Mouse (Mus musculus): ENCODE measurements around the gene Dpm3.
A peak's percentile ranks its signal among the peaks of the same experiment; 100 is the strongest.

Gene Dpm3

DNA sequence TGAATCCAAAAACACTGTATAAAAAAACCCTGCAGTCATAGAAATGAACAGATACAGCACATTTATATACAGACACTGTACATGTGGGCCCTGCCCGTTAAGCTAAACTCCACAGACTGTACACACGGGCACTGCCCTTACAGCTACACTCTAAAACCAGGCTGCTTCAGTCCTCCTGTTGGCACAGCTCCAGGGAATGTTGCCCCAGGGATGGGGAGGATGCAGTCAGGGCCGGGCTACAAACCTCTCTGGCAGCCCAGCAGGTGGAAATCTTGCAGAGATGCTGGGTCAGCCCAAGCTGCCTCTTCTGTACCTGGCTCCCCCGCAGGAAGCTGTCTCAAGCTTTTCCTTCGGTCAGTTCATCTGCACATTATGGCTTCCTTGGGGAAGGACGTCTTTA is 12.6 kb downstream of the Dpm3 start:
- no peak for TF ChIP-seq GATA4 (IDR thresholded peaks at IDR 0.05; ENCODE audit: insufficient replicate concordance, low read length)

DNA sequence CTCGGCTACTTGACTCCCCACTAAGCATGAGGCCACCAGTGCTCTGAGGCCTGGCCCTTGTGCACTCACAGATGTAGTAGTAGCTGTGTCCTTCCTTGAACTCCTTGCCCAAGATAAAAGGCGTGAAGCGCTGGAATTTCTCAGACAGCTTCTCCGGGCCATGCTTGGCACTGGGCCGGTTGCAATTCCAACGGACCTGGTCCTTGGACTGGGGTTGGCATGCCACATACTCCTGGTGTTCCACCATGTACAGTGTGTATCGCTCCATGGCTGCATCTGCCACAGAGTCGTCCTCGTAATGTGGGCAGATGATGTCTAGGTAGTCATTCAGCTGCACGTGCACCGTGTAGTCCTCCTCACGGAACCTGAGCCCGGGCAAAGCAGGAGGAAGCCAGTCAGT is 16.9 kb downstream of the Dpm3 start:
- no peak for TF ChIP-seq GATA4 (IDR thresholded peaks at IDR 0.05; ENCODE audit: insufficient replicate concordance, low read length)

DNA sequence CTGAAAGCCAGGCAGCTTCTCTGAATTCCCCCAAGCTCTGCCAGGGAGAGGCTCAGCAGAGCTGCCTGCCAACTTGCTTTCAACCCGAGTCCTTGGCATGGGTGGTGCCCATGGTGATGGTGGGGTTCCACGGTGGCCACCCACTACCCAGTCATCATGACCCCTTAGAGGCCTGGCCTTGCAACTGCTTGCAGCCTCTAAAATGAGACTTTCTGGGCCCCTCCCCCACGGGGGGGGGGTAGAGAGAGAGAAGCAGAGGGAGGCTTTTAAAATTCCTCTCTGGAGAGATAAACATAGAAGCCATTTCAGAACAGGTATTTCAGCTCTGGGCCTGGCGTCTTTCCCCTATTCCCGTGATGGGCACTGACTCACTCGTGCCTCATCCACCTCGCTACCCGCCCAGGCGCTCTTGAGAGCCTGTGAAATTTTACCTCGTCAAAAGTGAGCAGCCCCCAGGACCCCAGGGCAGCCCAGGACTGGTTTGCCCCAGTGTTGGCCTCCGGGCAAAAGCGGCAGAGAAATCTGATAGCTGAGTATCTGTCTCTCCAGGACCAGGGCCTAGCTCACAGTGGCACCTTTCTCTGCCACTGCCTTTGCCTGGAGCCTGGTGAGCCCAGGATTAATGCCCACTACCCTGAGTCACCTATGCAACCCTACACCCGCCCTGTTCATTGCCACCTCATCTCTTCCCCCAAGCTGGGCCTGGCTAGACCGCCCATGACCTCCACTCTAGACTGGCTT is 18.3 kb downstream of the Dpm3 start:
- TF ChIP-seq GATA4 (IDR thresholded peaks at IDR 0.05; ENCODE audit: insufficient replicate concordance, low read length) = no peak

GRCm38 (mm10) chr3:89278107-89278506 is 18.9 kb downstream of the Dpm3 start:
- TF ChIP-seq GATA4 (IDR thresholded peaks at IDR 0.05; ENCODE audit: insufficient replicate concordance, low read length) = peak; percentile 57; the same call in 1 of the 2 replicates

DNA sequence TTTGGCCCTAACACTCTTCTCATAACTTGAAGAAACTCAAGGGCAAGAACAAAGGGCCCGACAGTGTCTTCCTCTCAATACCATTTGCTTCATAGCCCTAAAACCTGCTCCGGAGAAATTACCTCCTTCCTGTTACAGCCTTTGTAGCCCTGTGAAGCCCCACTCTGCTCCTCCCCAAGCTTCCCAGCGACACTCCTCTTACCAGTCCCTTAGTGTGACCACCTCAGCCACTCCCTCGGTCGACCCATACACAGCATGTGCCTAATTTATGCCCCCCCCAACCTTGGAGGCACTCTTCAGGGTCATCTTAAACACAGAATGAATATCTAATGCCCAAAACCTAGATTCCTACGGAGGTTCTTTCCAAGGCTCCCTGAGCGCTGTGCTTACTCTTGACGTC is 19.5 kb downstream of the Dpm3 start:
- no peak for TF ChIP-seq GATA4 (IDR thresholded peaks at IDR 0.05; ENCODE audit: insufficient replicate concordance, low read length)

- TF ChIP-seq GATA4 (IDR thresholded peaks at IDR 0.05; ENCODE audit: insufficient replicate concordance, low read length) = peak; percentile 20; the same call in 1 of the 2 replicates
These were observed 20.2 kb downstream of the Dpm3 start for GRCm38 (mm10) chr3:89279153-89279890.

DNA sequence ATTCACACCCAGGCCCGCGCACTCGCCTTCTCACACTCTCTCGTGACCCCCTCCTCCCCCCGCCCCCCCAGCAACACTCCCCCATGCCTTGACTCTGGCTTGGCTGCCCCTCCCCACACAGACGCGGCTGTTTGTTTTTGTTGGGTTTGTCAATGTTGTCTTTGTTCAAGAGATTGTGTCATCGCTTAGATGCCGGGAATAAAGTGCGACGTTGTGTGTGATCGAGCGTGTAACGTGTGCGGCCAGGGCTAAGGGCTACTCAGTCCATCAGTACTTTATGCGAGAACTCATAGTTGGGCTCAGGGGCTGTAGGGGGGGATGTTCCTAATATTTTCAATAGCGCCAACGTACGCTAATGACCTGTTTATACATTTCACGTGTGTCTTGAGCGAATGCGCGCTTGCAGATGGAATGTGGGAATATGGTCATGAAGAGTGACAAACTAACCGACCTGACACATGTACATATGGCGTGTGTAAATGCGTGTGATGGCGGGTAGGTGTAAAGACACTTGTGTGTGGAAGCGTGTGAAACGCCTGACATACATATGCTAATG is 21.0 kb downstream of the Dpm3 start:
- TF ChIP-seq GATA4 (IDR thresholded peaks at IDR 0.05; ENCODE audit: insufficient replicate concordance, low read length) = no peak

DNA sequence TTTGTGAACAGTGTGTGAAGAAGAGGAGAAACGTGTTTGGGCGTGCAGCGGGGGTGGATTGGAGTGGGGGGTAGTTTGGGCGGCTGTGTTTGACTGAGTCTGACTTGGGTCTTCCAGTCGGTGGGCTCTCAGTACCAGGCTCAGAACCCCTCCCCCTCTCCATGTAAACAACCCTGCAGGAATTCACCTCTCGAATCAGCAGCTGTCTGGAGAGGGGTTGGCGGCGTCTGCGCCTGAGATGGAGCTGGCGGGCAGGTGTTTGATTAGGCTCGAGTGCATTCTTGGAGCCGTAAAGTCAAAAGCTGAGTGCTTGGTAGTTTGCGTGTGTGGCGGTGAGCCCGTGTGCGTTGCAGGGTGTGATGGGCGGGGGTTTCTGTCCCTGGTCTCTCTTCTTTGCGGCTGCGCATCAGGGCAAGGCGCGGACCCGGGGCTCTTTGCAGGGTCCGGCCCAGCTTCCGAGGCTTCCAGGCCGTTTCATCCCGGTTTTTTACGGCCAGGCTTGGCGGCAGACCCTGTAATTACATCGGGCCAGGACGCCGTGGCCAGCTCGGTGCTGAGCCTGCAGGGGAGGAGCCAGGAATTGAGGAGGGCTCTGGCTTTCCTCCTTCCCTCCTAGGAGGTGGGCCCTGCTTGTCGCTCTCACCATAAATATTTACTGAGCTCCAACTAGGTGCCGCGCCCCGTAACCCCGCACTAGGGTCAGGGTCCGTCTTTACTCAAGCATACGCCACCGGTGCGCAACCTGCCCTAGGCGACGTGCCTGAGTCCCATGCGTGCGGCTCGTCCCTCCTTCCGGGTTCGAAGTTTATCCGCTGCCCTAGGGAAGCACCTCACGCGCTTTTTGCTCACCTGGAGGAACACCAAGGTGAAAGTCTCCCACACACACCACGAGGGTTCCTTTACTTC is 21.7 kb downstream of the Dpm3 start, which contains the start of gene Efna1:
Gene Efna1, minus strand, starts transcription at position 537 of the 906 bp plus-strand sequence.
- TF ChIP-seq GATA4 (IDR thresholded peaks at IDR 0.05; ENCODE audit: insufficient replicate concordance, low read length) = no peak

GRCm38 (mm10) chr3:89281579-89282290 is 22.6 kb downstream of the Dpm3 start:
- TF ChIP-seq GATA4 (IDR thresholded peaks at IDR 0.05; ENCODE audit: insufficient replicate concordance, low read length) = 0 out of 2 replicates have a peak, but pooled peaks have one; percentile 20

- no peak for TF ChIP-seq GATA4 (IDR thresholded peaks at IDR 0.05; ENCODE audit: insufficient replicate concordance, low read length)
These were observed 23.1 kb downstream of the Dpm3 start for GRCm38 (mm10) chr3:89282291-89282643.

DNA sequence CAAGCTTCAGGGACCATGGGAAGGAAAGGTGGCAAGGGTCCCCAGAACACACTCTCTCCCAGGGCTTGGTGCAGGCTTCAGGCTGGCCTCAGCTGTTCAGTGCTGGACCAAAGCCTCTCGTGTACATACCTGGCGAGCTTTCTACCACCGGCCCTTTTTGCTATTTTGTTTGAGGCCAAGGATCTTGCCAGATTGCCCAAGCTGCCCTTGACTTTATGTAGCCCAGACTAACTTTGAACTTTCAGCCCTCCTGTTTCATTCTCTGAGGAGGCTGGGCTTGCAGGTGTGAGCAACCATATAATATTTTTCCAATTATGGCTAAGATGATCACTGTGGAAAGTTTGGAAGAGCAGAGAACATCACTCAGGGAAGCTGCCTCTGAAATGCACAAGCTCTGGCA is 25.1 kb downstream of the Dpm3 start:
- TF ChIP-seq GATA4 (IDR thresholded peaks at IDR 0.05; ENCODE audit: insufficient replicate concordance, low read length) = no peak

GRCm38 (mm10) chr3:89285526-89285925 is 26.4 kb downstream of the Dpm3 start:
- TF ChIP-seq GATA4 (IDR thresholded peaks at IDR 0.05; ENCODE audit: insufficient replicate concordance, low read length) = no peak

- TF ChIP-seq GATA4 (IDR thresholded peaks at IDR 0.05; ENCODE audit: insufficient replicate concordance, low read length) = peak; percentile 49; the same call in 1 of the 2 replicates
These were observed 28.1 kb downstream of the Dpm3 start for GRCm38 (mm10) chr3:89287286-89287685.

GRCm38 (mm10) chr3:89288503-89288928 is 29.4 kb downstream of the Dpm3 start:
- no peak for TF ChIP-seq GATA4 (IDR thresholded peaks at IDR 0.05; ENCODE audit: insufficient replicate concordance, low read length)

Data from liver, adult (tissue).